Mouse (Mus musculus) liver, postnatal 0 days (tissue): ENCODE results near the gene Stk10.

Source experiments
- CTCF ChIP-seq: sonication (generic); IDR thresholded peaks from 2 replicates; pipeline ENCODE4 v1.5.1; 2016; ENCODE audit warnings: antibody characterized with exemption, low read depth
- EP300 ChIP-seq: IDR thresholded peaks from 2 replicates; pipeline ENCODE4 v1.6.1; 2016; ENCODE audit warnings: antibody characterized with exemption, low read depth, mild to moderate bottlenecking

DNA sequence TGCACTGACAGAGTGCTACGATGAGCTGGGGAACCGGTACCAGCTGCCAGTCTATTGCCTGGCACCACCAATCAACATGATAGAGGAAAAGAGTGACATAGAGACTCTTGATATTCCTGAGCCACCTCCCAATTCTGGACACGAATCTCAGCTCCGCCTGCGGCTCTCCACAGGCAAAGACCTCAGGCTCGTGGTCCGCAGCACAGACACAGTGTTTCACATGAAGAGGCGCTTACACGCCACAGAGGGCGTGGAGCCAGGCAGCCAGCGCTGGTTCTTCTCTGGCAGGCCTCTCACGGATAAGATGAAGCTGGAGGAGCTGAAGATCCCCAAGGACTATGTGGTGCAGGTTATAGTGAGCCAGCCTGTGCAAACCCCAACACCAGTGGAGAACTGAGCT lies 17.0 kb upstream of the Stk10 start:
- TF ChIP-seq CTCF: no peak
- no peak for TF ChIP-seq EP300
